Mouse (Mus musculus) hindbrain, embryonic 16.5 days (tissue): ENCODE data around the gene Frmd5. TPM values are rescaled to one million over a fixed set of nuclear protein-coding genes. Genes with fewer than 3 reads are reported as not detected.
A peak's percentile ranks its signal among the peaks of the same experiment; 100 is the strongest.
"Not testable (repeated sequence)": the region's sequence is repeated elsewhere in the genome, so short reads cannot be mapped to it uniquely, and the experiment has no call there.

Experiments
- ATAC-seq: fragments of 200-750 bp; cut with Nextera tagmentation; 2 replicates; pipeline ENCODE4 v1.8.0; 2017; ENCODE audit warnings: moderate TSS enrichment, moderate library complexity
- H3K27ac ChIP-seq: fragments of 300-500 bp; sonication (generic); 2 replicates; pipeline ENCODE4 v1.5.1; 2014; ENCODE audit warnings: low read depth, mild to moderate bottlenecking, control low read depth, low read length, moderate library complexity
- H3K27me3 ChIP-seq: fragments of 300-500 bp; sonication (generic); replicated peaks from 2 replicates; pipeline ENCODE4 v1.6.1; 2014; ENCODE audit warnings: low read length; ENCODE audit not compliant: control insufficient read depth, insufficient read depth
- H3K36me3 ChIP-seq: fragments of 300-500 bp; sonication (generic); 2 replicates; pipeline ENCODE4 v1.6.1; 2014; ENCODE audit warnings: mild to moderate bottlenecking, low read length, moderate library complexity, mixed read lengths; ENCODE audit not compliant: control insufficient read depth, insufficient read depth
- H3K4me1 ChIP-seq: fragments of 300-500 bp; sonication (generic); 2 replicates; pipeline ENCODE4 v1.6.1; 2014; ENCODE audit warnings: low read depth, low read length; ENCODE audit not compliant: control insufficient read depth, insufficient read depth
- H3K4me2 ChIP-seq: fragments of 300-500 bp; sonication (generic); 2 replicates; pipeline ENCODE4 v1.6.1; 2014; ENCODE audit warnings: mild to moderate bottlenecking, low read length, control low read depth, moderate library complexity
- H3K4me3 ChIP-seq: fragments of 300-500 bp; sonication (generic); 2 replicates; pipeline ENCODE4 v1.5.1; 2014; ENCODE audit warnings: mild to moderate bottlenecking, low read length, control low read depth, moderate library complexity
- H3K9ac ChIP-seq: fragments of 300-500 bp; sonication (generic); 2 replicates; pipeline ENCODE4 v1.6.1; 2014; ENCODE audit warnings: low read depth, mild to moderate bottlenecking, control low read depth, low read length, moderate library complexity
- H3K9me3 ChIP-seq: fragments of 300-500 bp; sonication (generic); 2 replicates; pipeline ENCODE4 v1.6.1; 2014; ENCODE audit warnings: mild to moderate bottlenecking, low read length, moderate library complexity; ENCODE audit not compliant: control insufficient read depth
- WGBS: fragments of 180-500 bp; shearing (Covaris S2); extraction: QIAGEN DNeasy Blood & Tissue Kit; methylation state at CpG from one replicate; pipeline ENCODE4 v1.1.7; 2014; 5-methylcytosine and 5-hydroxymethylcytosine counted together
- polyA plus RNA-seq: library from polyadenylated mRNA; unstranded; fragments of >200 nt; fragmentation: Nextera tagmentation; extraction: Ambion mirVana; gene quantifications from 2 replicates; pipeline ENCODE4 v1.2.1, GENCODE M21; 2015

The Frmd5 gene
- polyA plus RNA-seq, 1 experiment from 2014 or later = 23.8 TPM

GRCm38 (mm10) chr2:121505942-121506882 lies 300.7 kb downstream of the Frmd5 start, which contains the start of the genes Mfap1a and Wdr76:
Gene Mfap1a, minus strand, starts transcription at chr2:121506665.
Gene Wdr76, plus strand, starts transcription at chr2:121506723.
- ATAC-seq = peak; percentile 96
- peak within 1 kb of the TSS; percentile 66; the same call in 1 of the 2 replicates for H3K27ac ChIP-seq
- H3K9me3 ChIP-seq, H3K4me1 ChIP-seq, H3K36me3 ChIP-seq, H3K27me3 ChIP-seq: not testable (repeated sequence)
- H3K9ac ChIP-seq = peak within 1 kb of the TSS; percentile 72
- peak within 1 kb of the TSS; percentile 62 for H3K4me3 ChIP-seq
- H3K4me2 ChIP-seq = peak within 1 kb of the TSS; percentile 68
- 6% methylated on average over 34 of the region's 42 CpGs for WGBS

DNA sequence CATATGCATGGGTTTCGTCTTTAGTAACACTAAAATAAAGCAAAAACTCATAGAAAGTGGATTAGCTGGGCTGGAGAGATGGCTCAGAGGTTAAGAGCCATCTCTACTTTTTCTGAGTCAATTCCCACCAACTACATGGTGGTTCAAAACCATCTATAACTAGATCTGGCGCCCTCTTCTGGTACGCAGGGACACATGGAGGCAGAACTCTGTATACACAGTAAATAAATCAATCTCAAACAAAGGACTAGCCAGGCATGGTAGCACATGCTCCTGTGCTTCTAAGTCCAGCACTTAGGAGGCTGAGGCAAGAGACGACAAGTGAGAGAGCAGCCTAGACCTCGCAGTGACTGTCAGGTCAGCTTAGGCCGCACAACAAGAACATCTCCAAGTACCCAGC lies 305.3 kb downstream of the Frmd5 start:
- H3K4me3 ChIP-seq, H3K4me2 ChIP-seq, H3K27ac ChIP-seq, H3K4me1 ChIP-seq, ATAC-seq, H3K9ac ChIP-seq, H3K36me3 ChIP-seq, H3K27me3 ChIP-seq, H3K9me3 ChIP-seq: not testable (repeated sequence)
- WGBS = 88% methylated on average over 1 of the region's 6 CpGs

Other genes with a start within 250 kb of the Frmd5 start
- 32.2 and 32.4 TPM in 2 replicates for gene Casc4, start 59.9 kb upstream of the Frmd5 start, polyA plus RNA-seq
- 29.0 and 30.1 TPM in 2 replicates for gene Ctdspl2, start 148.9 kb upstream of the Frmd5 start, polyA plus RNA-seq
- gene Mageb3, start 149.0 kb upstream of the Frmd5 start, polyA plus RNA-seq = 0.42 and 0.48 TPM in 2 replicates
- 9.6 and 11.5 TPM in 2 replicates for gene Eif3j1, start 221.5 kb upstream of the Frmd5 start, polyA plus RNA-seq